Mouse (Mus musculus) skeletal muscle tissue, adult 2 months (tissue): ENCODE data around the gene Pde6h.
"Not testable (repeated sequence)": the region's sequence is repeated elsewhere in the genome, so short reads cannot be mapped to it uniquely, and the experiment has no call there.

ENCODE experiments used
- DNase-seq: peaks from one replicate; pipeline ENCODE4 v3.0.0-alpha.2; 2012; ENCODE audit warnings: low read depth, low spot score

Pde6h gene

DNA sequence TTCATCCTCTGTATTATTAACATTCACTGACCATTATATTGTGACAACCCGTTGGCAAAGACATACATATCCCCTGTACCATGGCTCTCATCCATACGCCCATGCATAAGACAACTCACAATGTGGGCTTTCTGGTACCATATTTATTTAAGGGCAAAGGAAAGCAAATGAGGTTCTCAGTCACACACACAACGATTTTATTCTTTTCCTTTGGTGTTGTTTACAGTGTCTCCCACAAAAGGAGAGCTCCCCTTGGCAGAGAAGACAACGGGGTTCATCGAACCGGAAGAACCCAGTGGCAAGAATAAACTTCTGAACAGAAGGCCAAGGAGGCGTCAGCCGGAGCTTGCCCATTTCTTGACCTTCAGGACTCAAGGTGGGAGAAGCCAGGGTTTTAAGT, at the start of gene Pde6h:
Gene Pde6h (plus strand): TSS at position 301 of the 400 bp plus-strand sequence.
- DNase-seq: no peak

DNA sequence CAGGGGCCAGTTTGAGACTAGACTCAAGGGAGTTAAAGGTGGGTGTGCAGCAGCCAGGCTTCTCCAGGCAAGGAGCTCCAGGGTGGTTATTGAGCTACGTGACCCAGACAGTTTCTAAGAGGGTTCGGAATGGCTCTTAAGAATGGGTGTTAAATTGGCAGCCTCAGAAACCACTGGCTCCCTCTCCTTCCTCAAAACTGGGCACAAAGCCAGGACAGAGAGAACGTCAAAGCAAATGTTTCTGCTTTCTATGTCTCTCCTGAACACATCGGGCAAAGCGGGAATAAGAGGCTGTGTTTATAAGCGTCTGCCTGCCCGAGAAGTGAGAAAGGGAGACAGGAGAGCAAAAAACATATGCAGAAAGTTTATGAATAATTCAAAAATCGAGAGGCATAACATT, 49.0 kb upstream of the Pde6h start:
- no peak for DNase-seq

DNA sequence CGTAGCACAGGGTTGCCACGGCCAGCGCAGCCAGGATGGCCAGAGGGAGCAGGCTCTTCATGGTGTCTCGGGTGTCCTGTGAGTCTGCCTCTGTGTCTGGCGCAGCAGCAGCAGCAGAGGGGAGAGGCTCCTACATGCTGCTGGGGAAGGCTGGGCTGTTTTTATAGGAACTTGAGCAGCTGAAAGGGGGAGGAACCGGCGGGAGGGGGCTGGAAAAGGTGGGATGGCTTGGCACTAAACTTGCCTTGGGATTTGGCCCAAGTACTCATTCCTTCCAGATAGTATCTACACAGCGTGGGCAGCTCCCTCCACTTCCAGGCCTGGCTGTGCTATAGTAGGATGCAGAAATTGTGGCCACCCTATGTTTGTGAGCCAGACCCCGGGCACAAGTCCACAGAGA, 48.0 kb upstream of the Pde6h start, which contains the start of gene Mgp:
Gene Mgp (minus strand): TSS at position 154 of the 400 bp plus-strand sequence.
- DNase-seq: peak; percentile 56

DNA sequence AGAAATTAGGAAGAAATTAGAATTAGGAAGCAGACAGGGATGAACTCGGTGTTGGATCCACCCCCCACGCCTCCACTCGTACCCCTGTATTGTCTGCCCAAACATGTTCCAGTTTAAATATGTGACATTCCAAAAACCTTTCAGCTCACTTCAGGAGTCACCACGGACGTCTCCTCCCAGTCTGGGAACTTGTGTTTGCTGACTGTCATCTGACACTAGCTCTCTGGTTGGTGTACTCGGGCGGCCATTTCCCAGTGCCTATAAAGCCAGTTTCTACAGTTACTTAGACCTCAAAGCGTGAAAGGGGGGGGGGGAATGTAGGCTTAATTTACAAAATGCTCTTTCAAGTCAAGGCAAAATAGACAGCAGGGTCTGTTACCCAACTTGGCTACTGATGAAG, 42.0 kb upstream of the Pde6h start:
- DNase-seq: no peak

DNA sequence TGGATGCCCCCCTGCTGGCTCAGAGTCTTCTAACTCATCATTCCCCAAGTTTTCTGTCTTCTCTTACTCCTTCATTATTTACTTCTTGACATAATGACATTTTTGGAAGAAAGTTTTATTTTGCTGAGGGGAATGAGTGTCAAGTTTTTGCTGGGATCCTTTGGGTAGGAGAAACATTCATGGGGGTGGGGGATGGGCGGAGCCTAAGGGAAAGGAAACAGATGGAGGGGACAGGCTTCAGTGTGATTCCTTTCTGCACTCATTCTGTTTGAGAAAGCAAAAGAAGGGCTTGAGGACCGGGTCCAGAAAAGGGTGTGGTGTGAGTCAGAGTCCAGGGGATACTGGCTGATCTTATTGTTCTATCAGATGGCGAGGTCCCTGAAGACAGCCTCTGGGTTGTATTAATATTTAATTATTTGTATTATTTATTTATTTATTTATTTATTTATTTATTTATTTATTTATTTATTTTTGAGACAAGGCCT, 40.2 kb upstream of the Pde6h start:
- peak; percentile 35 for DNase-seq

DNA sequence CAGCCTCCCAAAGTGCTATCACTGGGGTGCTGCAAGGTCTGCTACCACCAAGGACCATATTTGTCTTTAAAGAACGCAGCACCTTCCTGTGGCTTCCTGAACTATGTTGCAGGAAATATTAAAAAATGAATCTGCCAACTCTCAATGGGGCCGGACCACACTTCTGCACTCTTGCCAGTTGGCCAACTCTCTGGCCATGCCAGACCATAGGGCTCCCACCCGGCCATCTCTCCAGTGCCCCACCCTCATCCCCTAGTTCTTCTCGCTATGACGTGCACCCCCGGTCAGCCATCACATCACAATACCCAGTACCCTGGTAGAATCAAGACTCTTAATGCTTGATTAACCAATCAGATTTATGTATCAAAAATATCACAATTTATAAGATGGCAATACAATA, 39.7 kb upstream of the Pde6h start:
- no peak for DNase-seq

DNA sequence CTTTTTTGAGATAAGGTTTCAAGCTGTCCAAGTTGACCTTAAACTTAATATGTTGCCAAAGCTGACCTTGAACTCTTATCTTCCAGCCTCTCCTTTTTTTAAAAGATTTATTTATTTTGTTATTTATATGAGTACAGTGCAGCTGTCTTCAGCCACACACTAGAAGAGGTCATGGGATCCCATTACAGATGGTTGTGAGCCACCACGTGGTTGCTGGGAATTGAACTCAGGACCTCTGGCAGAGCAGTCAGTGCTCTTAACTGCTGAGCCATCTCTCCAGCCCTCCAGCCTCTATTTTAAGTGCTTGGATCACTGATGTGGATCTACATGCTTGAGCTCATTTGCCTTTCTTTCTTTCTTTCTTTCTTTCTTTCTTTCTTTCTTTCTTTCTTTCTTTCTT, 38.9 kb upstream of the Pde6h start:
- DNase-seq: not testable (repeated sequence)

DNA sequence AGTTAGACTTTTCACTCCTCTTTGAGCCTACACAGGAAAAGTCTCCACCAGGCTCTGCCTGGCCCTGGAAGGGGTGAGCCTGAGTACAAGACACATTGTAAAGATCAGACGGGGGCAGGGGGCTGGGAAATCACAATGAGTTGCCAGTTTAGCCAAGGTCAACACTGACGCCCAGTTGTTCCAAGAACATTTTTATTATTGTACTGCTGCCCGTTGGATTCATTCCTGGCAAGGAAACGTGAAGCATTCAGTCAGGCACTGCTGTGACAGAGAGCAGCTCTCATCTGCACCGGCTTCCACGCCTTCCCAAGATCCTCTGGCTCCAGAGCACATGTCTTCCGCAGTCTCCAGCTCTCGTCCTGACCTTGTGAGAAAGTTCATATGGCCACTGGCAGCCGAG, 35.8 kb upstream of the Pde6h start:
- DNase-seq: peak; percentile 79

DNA sequence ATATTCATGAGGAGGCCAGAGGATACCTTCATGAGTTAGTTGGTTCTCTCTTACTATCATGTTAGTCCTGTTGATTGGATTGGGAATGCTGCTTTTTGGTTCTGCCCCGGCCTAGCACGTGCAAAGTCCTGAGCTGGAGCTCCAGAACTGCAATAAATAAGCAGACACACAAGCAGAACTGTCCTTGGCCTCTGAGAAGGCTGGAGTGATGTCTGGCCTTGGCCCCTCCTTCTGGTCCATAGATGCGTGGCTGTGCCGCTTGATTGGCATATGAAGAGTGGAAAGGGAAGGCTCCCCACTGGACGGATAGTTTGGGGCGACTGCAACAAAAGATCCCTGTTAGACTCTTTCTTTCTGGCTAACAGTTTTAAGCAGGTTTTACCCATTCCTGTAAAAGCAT, 34.6 kb upstream of the Pde6h start:
- no peak for DNase-seq

DNA sequence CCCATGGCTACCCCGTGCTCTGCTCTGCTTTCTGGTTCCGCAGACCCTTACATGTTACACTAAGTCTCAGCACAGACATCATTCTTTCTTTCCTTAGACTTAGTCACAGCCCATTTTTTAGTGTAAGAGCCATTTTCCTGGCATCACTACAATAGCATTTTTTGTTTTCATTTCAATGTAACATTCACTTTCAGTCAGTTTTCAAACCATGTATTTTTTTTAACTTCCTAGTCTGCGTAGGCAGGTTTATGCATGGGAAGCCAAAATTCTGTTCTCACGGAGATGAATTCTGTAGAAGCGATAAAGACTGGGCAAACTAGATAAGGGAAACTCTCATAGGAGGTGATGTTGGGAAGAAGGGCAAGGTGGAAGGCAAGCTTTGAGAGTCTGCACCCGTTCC, 34.1 kb upstream of the Pde6h start:
- no peak for DNase-seq

DNA sequence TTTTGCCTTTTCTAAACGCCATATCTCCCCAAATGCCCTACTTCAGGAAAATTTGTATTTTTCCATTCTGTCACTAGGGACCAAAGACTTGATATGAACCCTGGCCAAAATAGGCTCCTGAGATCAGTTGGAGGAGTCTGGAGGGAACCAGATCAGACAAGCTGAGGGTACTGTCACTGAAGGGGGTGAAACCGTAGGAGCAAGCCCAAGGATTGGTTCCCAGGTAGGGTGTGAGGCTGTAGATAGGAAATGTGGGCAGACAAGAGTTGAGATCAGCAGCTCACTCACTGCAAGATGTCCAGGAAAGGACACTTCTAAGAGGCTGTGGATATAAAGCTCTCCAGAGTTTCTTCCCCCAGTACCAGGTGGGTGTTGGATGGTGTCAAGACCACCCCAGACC, 31.6 kb upstream of the Pde6h start:
- DNase-seq: no peak

DNA sequence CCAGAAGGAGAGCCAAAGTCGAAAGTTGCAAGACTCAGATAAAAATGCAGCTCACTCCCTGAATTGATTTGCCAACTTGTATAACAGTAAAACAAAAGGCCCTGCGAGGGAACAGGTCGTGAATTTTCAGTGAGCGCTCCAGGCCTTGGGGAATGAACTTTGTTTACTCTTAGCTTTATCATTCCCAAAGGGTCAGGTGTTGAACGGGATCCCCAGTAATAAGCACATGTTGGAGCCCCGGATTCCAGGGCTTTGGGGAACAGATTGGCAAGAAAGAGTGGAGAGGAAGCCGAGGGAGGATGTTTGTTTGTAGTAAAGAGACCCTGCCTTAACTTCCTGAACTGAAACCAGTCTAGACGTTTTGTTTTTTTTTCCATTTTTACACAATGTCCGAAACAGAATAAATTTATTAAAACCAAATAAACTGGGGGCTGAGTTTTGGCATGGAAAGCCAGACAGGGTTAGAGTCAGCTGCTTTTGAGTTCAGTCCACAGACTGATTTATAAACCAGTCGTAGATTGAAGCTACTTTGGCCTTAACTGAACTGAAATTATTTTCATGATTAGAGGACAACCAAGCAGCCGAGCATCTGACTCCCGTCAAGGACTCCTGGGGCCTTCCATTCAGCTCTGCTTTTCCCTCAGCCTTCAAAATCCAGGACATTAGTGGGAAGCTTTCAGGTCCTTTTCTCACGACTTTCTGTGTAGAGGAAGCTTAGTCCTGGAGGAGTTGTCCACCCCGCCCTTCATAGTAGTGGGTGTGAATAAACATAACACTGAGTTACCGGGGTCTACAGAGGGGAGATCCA, 28.9 kb upstream of the Pde6h start:
- DNase-seq: peak; percentile 62

DNA sequence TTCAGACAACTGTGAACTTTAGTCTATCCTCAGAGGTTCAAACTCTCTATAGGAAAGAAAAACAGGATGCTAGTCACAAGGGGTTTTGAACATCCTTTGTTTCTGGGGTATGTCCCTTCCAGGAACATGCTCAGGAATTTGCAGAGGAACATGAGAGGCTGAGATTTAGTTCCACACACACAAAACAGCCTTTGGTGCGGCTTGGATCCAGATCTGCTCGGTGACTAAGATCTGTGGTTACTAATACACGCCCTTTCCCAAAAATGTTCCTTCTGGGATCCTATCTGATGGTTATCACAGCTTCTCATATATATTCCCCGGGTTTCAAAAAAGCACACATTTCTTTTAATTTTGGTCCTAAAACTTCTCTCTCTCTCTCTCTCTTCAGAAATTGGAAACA, 25.8 kb upstream of the Pde6h start:
- DNase-seq: peak; percentile 48

DNA sequence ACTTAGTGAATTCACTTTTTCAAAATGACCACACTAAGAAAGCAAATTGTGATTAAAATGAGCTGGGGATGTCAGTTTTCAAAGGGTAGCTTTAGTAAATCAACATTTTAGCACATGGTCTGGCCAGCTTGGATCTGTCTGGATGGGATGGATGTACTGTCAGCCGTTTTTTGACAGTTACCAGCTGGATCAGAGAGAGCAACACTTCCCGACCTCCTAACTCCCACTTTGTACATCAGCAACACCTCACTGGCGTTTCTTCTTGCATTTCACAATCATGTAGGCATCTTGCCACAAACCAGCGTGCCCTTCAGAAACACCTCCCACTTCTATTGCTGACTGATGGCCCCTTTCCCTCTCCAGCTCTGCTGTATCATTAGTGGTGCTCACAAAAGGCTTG, 25.4 kb upstream of the Pde6h start:
- DNase-seq: peak; percentile 39

DNA sequence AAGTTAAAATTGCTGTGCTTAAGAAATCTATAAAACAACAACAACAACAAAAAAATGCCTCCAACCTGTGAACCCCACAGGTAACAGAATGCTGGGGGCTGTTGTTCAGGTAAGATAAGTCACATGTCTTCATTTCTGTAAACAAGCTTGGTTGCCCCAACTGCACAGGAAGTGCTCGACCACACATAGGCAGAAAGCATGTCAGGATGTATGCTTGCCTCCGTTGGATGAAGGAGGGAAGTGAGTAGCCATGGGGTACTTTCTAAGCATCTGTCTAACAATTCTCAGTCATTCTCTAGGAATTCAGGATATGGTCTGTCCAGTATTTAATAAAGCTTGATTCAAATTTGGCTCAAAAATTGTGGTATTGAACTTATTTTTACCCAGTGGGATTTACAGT, 24.7 kb upstream of the Pde6h start:
- DNase-seq: no peak

DNA sequence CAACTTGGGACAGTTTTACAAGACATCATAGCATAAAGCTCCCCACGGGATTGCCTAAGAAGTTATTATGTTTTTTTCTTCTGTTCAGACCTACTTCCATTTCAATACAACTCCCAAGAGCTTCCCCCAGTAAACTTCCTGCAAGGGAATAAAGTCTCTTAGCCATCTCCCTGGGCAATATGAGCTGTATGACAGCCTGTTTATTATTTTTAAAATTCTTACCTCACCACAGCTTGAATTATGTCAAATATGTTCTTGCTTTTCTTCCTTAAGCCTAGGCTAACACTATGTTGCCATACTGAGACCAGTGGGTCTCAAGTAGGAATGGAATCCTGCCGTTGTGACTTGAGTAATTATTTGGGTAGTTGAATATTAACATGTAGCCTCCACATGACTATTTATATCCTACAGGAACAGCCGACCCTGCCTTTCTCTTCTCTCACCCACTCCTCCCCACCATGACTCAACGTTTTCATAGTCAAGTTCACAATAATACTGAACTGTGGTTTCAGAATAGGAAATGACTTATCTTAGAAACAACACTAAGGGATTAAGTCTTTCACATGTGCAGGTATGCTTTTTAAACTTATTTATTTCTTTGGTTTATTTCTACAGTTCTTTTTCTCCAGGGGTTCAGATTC, 23.1 kb upstream of the Pde6h start:
- DNase-seq: no peak

DNA sequence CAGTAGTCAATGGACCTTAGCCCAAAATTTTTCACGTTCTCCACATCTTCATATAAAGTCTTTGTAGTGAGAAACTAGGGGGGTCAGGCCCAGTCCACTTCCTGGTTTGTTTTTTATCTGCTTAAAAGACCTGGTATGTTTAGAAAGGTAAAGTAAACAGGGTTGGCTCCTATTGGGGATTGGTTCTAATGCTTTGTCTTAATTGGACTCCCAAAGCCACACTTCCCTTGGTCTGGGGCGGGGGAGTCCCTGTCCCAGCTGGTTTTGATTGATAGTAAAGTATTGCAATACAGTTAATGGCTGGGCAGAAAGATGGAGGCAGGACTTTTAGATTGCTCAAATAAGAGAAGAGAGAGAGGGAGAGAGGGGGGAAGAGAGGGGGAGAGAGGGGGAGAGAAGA, 22.6 kb upstream of the Pde6h start:
- DNase-seq: no peak

DNA sequence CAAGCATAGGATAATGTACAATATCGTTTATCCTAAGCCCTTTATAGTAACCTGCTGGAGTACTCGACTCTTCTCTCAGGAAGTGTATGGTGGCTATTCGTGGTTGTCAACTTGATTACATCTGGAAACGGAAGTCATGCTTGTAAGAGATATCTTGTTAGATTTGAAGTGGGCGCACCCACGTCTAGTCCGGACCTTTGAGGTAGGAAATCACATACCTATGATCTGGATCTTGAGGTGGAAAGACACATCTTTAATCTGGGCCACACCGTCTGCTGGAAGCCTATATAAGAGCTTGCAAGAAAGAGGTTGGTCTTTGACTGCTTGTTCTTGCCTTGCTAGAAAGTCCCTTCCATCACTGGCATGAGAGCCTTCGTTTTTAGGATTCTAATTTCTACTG, 21.1 kb upstream of the Pde6h start:
- no peak for DNase-seq

DNA sequence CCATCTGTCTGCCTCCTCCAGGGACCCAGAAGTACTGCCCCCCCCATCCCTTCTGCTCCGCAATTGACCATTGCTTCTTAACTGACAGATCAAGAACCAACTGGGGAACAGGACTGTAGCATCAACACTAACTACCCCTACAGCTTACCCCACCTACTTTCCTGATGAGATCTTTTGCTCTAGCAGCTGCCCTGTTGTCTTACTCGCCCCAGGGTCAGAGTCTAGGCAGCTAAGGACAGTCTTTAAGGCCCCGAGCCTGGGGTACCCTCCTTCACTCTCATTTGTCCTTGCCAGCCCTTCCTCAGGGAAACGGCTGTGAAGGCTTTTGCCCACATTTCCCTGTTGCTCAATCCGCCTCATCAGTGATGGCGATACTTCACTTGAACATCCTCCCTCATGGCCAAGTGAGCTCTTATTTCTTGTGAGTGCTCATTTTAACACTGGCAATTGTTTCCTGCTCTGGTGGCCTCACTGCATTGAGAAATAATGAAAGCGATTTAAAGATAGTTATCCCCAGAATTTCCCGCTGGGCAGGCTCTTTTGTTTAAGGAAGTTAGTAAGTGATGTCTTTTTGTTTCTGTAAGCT, 19.7 kb upstream of the Pde6h start:
- no peak for DNase-seq

DNA sequence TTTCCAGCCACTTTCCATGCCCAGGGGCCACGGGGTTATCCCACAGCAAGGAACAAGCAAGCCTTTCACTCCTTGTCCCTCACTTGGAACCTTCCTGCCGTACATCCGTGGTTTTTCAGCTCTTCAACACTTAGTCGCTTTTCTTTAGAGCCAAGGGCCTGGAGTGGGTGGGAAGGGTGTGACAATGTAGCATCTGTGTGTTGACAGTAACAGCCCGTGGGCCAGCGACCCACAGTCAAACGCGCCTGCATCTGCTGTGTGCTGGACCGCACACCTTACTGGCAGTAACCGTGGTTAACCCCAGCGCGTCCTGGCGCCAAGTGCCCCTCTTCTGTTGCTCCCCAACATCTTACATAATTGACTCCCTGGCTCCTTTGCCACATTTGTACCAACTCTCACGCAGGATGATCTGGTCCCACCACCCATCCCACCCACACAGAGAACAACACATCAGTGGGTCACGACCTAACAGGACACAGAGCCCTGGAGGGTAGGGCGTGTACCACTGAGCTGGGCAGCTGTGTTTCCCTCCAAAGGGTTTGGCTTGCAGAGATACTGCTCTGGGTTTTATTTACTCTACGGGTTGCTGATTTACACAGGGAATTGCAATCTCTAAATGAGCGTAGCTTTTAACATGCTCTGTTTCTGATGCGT, 17.2 kb upstream of the Pde6h start:
- no peak for DNase-seq

DNA sequence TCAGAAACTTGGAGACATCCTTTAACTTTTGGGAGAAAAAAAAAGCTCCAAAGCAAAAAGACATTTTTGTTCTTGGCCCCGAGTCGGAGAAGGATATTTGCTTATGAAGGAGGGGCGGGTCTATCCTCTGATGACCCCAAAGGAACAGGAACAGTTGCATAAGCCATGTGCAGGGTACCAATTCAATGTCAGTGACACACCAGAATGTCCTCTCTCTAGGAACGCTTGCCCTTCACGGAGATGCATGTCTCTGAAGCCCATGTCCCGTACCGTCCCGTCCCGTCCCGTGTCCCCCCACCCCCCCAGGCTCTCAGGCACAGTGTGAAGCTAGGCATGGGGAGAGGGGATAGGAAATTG, 16.7 kb upstream of the Pde6h start:
- peak; percentile 62 for DNase-seq

DNA sequence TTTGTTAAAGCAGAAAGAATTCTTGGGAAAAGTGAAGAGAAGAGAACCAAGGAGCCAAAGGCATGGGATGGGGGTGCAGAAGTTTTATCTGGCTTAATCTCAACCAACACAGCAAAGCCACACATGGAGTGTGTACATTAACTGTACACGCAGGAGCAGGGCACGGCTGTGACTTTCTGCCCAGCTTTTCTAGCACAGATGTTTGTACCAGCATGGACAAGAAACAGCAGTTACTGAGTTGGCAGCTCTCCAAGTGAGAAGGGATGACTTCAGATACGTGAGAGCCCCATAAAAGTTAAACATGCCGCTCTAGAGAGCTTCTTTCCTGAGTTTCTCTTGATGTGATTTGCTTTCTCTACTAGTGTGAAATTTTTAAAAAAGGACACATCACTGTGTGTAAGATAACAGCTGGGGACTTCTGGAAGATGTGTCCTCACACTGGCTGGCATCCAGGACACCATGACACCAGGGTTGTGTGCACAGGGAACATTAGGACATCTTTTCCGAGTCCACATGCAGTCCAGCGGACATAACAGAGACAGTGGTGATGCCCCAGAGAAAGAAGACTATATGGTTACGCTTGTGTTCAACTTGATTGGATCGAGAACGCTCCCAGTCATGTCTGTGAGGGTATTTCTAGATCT, 13.3 kb upstream of the Pde6h start:
- no peak for DNase-seq
